Mouse (Mus musculus) G1E (cell line): ENCODE results near the gene Rnf20.

Source experiments
- CTCF ChIP-seq: IDR thresholded peaks from 2 replicates; pipeline ENCODE4 v1.5.1; 2012; ENCODE audit warnings: low read depth, low read length, inconsistent platforms, mixed read lengths
- POLR2AphosphoS5 ChIP-seq: IDR thresholded peaks from 2 replicates; pipeline ENCODE4 v1.6.1; 2012; ENCODE audit warnings: low read depth, low read length, inconsistent platforms; ENCODE audit not compliant: insufficient replicate concordance

GRCm38 (mm10) chr4:49604016-49604546 is 27.7 kb upstream of the Rnf20 start:
- TF ChIP-seq CTCF (no peak), POLR2AphosphoS5 (no peak)
